Mouse (Mus musculus) cerebellum, postnatal 25 days (tissue): ENCODE results near the gene Arnt.
"Not testable (repeated sequence)": the region's sequence is repeated elsewhere in the genome, so short reads cannot be mapped to it uniquely, and the experiment has no call there.

Experiments used
- DNase-seq, 2 experiments: peaks; one replicate each; pipeline ENCODE4 v3.0.0; 2021; ENCODE audit warnings: mixed read lengths in 2 of 2

Arnt gene

DNA sequence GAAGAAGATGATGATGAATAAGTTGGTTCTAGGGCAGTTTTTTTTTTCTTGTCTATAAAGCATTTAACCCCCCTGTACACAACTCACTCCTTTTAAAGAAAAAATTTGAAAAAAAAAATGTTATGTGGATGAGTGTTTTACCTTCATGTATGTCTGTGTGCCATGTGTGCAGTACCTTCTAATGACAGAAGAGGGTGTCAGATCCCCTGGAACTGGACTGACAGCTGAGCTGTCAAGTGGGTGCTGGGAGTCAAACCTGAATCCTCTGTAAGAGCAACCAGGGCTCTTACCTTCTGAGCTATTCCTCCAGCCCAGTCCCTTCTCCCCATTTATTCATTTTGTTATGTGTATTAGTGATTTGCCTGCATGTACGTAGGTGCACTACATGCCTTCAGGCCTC, 96.8 kb downstream of the Arnt start:
- DNase-seq = no peak

DNA sequence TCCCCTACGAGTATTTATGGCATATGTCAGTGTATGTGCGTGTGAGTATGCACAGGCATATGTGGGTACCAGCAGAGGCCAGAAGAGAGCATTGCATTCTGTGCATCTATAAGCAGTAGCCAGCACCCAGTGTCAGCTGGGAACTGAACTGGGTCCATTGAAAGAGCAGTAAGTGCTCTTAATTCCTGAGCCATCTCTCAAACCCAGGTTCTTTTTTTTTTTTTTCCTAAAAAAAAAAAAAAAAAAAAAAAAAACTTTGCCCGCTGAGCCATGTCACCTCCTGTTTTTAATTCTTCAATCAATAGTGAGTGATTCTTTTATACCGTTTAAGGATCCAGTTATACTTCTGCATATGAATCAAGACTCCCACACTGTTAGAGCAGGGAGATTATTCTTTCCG, 99.2 kb downstream of the Arnt start:
- no peak for DNase-seq

DNA sequence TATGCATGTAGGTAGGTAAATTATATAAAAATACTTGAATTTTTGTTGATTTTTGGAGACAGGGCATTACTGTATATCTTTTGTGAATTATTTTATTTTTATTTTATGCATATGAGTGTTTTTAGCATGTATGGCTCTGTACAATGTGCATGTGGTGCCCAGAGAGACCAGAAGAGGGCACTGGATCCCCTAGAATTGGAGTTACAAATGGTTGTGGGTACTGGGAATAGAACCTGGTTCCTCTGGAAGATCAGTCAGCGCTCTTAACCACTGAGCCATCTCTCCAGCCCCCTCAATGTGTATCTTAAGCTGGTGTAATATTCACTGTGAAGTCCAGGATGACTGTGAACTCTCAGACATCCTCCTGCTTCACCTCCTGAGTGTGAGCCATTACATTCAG, 100.7 kb downstream of the Arnt start:
- DNase-seq = no peak

DNA sequence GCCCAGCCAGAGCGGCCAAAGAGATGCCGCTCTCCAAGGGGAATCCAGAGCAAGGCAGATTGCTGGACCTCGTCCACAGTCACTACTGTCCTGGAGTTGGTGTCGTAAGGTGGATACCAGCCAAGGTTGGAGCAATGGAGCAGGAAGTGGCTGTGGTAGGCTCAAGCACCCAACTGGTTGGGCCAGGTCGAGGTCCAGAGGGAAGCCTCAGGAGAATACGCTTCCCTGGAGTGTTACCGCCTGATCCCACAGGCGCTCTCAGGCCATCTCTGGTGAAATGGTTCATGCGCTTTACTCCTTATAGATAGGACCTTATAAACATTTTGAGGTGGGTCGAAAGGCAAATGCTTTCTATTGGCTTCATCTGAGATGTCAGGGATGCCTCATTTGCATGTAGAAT, 104.7 kb downstream of the Arnt start:
- DNase-seq = no peak

GRCm38 (mm10) chr3:95539837-95540236, 105.6 kb downstream of the Arnt start:
- DNase-seq = no peak

GRCm38 (mm10) chr3:95541186-95541585, 107.0 kb downstream of the Arnt start:
- DNase-seq = not testable (repeated sequence)

DNA sequence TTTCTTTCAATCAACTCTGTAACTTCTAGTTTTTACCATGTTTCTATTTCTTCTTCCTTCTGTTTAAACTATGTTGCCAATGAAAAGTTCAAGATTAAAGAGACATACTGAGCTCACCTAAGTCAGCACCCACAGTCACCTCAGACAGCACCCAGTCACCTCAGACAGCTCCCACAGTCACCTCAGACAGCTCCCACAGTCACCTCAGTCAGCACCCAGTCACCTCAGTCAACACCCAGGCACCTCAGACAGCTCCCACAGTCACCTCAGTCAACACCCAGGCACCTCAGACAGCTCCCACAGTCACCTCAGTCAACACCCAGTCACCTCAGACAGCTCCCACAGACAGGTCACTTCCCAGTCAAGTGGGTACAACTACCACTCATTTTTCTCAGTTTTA, 108.0 kb downstream of the Arnt start:
- no peak for DNase-seq

- DNase-seq = no peak
Observed at GRCm38 (mm10) chr3:95542981-95543380, 108.8 kb downstream of the Arnt start.
